Mouse (Mus musculus) cerebellum, adult 2 months (tissue): ENCODE data around the gene Ftsj1.

Experiments
- CTCF ChIP-seq: fragments of 200-500 bp; IDR thresholded peaks from 2 replicates; pipeline ENCODE4 v1.5.1; 2011; ENCODE audit warnings: low read depth, mild to moderate bottlenecking, control low read depth, low read length, moderate library complexity, borderline replicate concordance; ENCODE audit not compliant: insufficient read depth
- POLR2A ChIP-seq: fragments of 200-500 bp; IDR thresholded peaks from 2 replicates; pipeline ENCODE4 v1.6.1; 2011; ENCODE audit warnings: low read length, control low read depth, borderline replicate concordance; ENCODE audit not compliant: insufficient read depth

DNA sequence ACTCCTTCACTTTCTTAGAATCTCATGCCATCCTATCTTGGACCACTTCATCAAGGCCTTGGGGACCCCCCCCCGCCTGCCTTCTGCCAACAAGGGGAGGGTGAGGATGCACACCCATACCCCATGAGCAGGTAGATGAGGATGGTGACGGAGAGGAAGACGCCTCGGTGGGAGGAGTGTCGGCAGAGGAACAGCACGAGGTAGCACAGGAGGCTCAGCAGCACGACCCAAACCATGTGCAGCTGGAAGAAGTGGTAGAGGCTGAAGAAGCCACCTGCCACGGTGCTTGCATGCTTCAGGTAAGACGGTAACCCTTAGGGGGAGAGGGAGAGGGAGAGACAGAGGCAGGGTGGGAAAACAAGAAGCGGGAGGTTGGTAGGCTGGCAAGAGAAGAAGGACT lies 48.1 kb downstream of the Ftsj1 start:
- no peak for TF ChIP-seq CTCF
- no peak for TF ChIP-seq POLR2A
